Mouse (Mus musculus): ENCODE data around the gene Nlgn1. TPM values are rescaled to one million over a fixed set of nuclear protein-coding genes. Genes with fewer than 3 reads are reported as not detected.

Nlgn1 gene
- total RNA-seq, 1 experiment from 2014 or later: not detected

GRCm38 (mm10) chr3:26228172-26228781, 104.0 kb downstream of the Nlgn1 start:
- ATAC-seq (replicated peaks in 1 of 2; ENCODE audit: insufficient read depth in 1 of 2, low FRiP score in 2 of 2, low TSS enrichment in 1 of 2, low read depth in 1 of 2, poor library complexity in 2 of 2, severe bottlenecking in 2 of 2): no peak

GRCm38 (mm10) chr3:26223500-26223899, 108.8 kb downstream of the Nlgn1 start:
- ATAC-seq (replicated peaks in 1 of 2; ENCODE audit: insufficient read depth in 1 of 2, low FRiP score in 2 of 2, low TSS enrichment in 1 of 2, low read depth in 1 of 2, poor library complexity in 2 of 2, severe bottlenecking in 2 of 2): no peak

GRCm38 (mm10) chr3:26216231-26216630, 116.0 kb downstream of the Nlgn1 start:
- no peak for ATAC-seq (replicated peaks in 1 of 2; ENCODE audit: insufficient read depth in 1 of 2, low FRiP score in 2 of 2, low TSS enrichment in 1 of 2, low read depth in 1 of 2, poor library complexity in 2 of 2, severe bottlenecking in 2 of 2)

DNA sequence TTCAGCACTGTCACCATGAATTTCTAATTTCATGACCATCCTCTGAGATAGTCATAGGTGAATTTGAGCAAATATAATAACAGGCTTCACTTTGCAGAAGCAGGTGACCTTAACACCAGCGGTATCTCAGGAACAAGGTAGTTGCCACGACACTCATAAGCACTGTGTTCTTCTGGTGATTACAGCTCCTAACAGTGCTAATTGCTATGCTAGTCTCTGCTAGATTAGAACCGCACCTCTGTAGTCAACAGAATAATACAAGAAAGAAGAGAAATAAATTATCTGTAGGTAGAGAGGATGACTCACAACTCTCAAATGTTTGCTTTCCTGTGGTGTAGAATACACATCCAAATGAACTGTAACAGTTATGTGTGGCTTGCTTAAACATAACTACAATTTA, 129.6 kb downstream of the Nlgn1 start:
- ATAC-seq (replicated peaks in 1 of 2; ENCODE audit: insufficient read depth in 1 of 2, low FRiP score in 2 of 2, low TSS enrichment in 1 of 2, low read depth in 1 of 2, poor library complexity in 2 of 2, severe bottlenecking in 2 of 2): no peak

GRCm38 (mm10) chr3:26201410-26201809, 130.8 kb downstream of the Nlgn1 start:
- ATAC-seq (replicated peaks in 1 of 2; ENCODE audit: insufficient read depth in 1 of 2, low FRiP score in 2 of 2, low TSS enrichment in 1 of 2, low read depth in 1 of 2, poor library complexity in 2 of 2, severe bottlenecking in 2 of 2): no peak

- no peak for ATAC-seq (replicated peaks in 1 of 2; ENCODE audit: insufficient read depth in 1 of 2, low FRiP score in 2 of 2, low TSS enrichment in 1 of 2, low read depth in 1 of 2, poor library complexity in 2 of 2, severe bottlenecking in 2 of 2)
These were observed 137.3 kb downstream of the Nlgn1 start for GRCm38 (mm10) chr3:26194970-26195369.

- ATAC-seq (replicated peaks in 1 of 2; ENCODE audit: insufficient read depth in 1 of 2, low FRiP score in 2 of 2, low TSS enrichment in 1 of 2, low read depth in 1 of 2, poor library complexity in 2 of 2, severe bottlenecking in 2 of 2): no peak
These were observed 151.2 kb downstream of the Nlgn1 start for GRCm38 (mm10) chr3:26181013-26181412.

- ATAC-seq (replicated peaks in 1 of 2; ENCODE audit: insufficient read depth in 1 of 2, low FRiP score in 2 of 2, low TSS enrichment in 1 of 2, low read depth in 1 of 2, poor library complexity in 2 of 2, severe bottlenecking in 2 of 2): no peak
These were observed 156.9 kb downstream of the Nlgn1 start for GRCm38 (mm10) chr3:26175371-26175770.

- no peak for ATAC-seq (replicated peaks in 1 of 2; ENCODE audit: insufficient read depth in 1 of 2, low FRiP score in 2 of 2, low TSS enrichment in 1 of 2, low read depth in 1 of 2, poor library complexity in 2 of 2, severe bottlenecking in 2 of 2)
These were observed 158.0 kb downstream of the Nlgn1 start for GRCm38 (mm10) chr3:26174257-26174656.

- no peak for ATAC-seq (replicated peaks in 1 of 2; ENCODE audit: insufficient read depth in 1 of 2, low FRiP score in 2 of 2, low TSS enrichment in 1 of 2, low read depth in 1 of 2, poor library complexity in 2 of 2, severe bottlenecking in 2 of 2)
These were observed 158.6 kb downstream of the Nlgn1 start for GRCm38 (mm10) chr3:26173613-26174012.

- no peak for ATAC-seq (replicated peaks in 1 of 2; ENCODE audit: insufficient read depth in 1 of 2, low FRiP score in 2 of 2, low TSS enrichment in 1 of 2, low read depth in 1 of 2, poor library complexity in 2 of 2, severe bottlenecking in 2 of 2)
These were observed 165.5 kb downstream of the Nlgn1 start for GRCm38 (mm10) chr3:26166711-26167110.

DNA sequence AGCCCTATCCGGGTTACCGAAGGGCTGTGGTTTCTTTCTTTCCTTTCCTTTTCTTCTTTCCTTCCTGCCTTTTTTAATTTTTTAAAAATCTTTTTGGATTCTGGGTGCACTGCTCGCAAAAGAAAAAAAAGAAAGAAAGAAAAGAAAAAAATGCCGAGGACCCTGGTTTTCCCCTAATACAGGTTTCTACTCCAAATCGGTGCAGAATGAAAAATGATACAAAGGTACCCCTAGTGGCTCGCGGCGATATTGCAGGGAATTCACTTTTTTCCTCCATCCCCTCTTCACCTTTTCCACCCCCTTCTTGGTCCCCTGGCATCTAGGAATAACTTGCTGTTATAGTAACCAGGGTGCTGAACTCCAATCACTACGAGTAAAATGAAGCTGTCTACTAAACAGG, 178.5 kb downstream of the Nlgn1 start:
- ATAC-seq (replicated peaks in 1 of 2; ENCODE audit: insufficient read depth in 1 of 2, low FRiP score in 2 of 2, low TSS enrichment in 1 of 2, low read depth in 1 of 2, poor library complexity in 2 of 2, severe bottlenecking in 2 of 2): peak; percentile 46 to 60; a peak in 3 of 4 replicates

DNA sequence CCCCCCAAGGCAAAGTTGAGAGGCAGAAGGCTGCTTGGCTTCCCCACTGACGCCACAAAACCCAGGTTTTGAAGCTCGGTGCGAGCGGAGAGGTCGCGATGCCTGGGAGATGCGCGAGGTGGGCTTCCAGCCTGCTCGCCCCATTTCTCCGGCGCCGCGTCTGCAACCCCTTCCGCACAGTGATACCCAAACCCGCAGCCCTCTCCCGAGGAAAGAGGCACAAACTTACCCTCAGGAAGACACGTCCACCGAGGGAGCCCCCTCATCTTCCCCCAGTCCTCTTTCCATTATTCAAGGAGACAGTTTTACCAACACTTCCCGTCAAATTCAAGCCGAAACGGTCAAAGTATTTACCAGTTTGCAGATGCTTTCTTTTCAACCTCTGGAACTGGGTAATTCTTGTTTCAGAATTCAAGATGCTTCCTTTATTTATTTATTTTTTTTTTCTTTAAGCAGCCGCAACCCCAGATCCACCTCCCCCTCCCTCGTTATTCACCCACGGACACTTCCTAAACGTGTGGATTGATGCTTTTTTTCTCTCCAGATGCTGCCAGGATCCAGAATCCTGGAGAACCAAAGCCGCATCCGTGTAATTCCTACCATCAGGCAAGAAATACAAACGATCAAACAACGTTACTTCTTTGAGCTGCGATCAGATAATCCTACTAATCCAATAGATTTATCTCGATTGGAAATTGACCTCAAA, 179.1 kb downstream of the Nlgn1 start:
- ATAC-seq (replicated peaks in 1 of 2; ENCODE audit: insufficient read depth in 1 of 2, low FRiP score in 2 of 2, low TSS enrichment in 1 of 2, low read depth in 1 of 2, poor library complexity in 2 of 2, severe bottlenecking in 2 of 2): peak; percentile 48 to 50; a peak in 3 of 4 replicates

DNA sequence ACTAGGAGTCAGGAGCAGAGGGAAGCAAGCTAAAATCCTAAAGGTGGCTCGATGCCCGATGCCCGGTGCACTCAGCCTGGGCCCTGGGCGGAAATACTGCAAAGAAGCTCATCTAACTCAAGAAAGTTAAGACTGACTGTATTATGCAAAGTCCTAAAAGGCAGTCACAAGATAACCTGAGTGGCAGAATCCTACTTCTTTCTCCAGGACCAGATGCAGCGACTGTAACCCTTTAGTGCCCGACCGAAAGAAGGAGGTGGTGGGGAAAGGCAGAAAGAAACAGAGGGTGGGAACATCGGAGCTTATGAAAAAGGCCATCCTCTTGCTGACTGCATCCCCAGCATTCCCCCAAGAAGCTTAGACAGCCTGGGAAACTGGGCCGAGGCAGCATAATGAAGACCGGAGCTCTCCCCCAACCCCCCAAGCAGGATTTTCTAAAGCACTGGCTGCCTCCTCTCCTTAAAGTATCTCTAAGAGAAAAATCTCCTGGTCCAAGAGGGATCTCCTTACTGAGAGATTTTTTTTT, 179.7 kb downstream of the Nlgn1 start:
- ATAC-seq (replicated peaks in 1 of 2; ENCODE audit: insufficient read depth in 1 of 2, low FRiP score in 2 of 2, low TSS enrichment in 1 of 2, low read depth in 1 of 2, poor library complexity in 2 of 2, severe bottlenecking in 2 of 2): 0 out of 4 replicates have a peak, but pooled peaks of 1 of the 2 experiments have one; percentile 7

GRCm38 (mm10) chr3:26151351-26152020, 180.8 kb downstream of the Nlgn1 start:
- ATAC-seq (replicated peaks in 1 of 2; ENCODE audit: insufficient read depth in 1 of 2, low FRiP score in 2 of 2, low TSS enrichment in 1 of 2, low read depth in 1 of 2, poor library complexity in 2 of 2, severe bottlenecking in 2 of 2): no peak

- no peak for ATAC-seq (replicated peaks in 1 of 2; ENCODE audit: insufficient read depth in 1 of 2, low FRiP score in 2 of 2, low TSS enrichment in 1 of 2, low read depth in 1 of 2, poor library complexity in 2 of 2, severe bottlenecking in 2 of 2)
These were observed 186.1 kb downstream of the Nlgn1 start for GRCm38 (mm10) chr3:26146174-26146573.

DNA sequence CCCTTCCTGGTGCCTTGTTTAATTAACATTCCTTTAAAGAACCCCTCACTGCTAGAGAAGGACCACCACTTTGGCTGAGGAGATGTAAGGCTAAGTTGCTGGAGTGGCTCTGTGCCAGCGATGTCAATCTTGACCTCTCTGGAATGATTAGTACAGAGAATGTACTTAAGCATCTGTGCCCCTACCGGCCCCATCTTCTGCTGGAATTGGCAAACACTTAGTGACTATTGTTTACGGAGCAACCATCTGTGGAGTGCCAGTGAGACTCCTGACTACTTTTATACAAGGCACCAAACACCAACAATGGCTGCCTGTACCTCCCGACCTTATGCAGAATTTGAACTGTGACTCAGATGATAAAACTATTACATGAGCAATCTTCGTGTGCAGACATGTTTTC, 186.8 kb downstream of the Nlgn1 start:
- no peak for ATAC-seq (replicated peaks in 1 of 2; ENCODE audit: insufficient read depth in 1 of 2, low FRiP score in 2 of 2, low TSS enrichment in 1 of 2, low read depth in 1 of 2, poor library complexity in 2 of 2, severe bottlenecking in 2 of 2)

- ATAC-seq (replicated peaks in 1 of 2; ENCODE audit: insufficient read depth in 1 of 2, low FRiP score in 2 of 2, low TSS enrichment in 1 of 2, low read depth in 1 of 2, poor library complexity in 2 of 2, severe bottlenecking in 2 of 2): no peak
These were observed 190.7 kb downstream of the Nlgn1 start for GRCm38 (mm10) chr3:26141590-26141989.
